Mouse (Mus musculus) thymus, postnatal 4 days (tissue): ENCODE measurements at regions not wholly inside any gene's neighbourhood (a gene's known extent, or its start where the extent isn't known, plus 50 kb on each side); places are given as distances from the start of the nearest gene placed in this dataset.
A peak's percentile ranks its signal among the peaks of the same experiment; 100 is the strongest.

Experiments used
- DNase-seq: peaks from one replicate; pipeline ENCODE4 v3.0.0; 2021

DNA sequence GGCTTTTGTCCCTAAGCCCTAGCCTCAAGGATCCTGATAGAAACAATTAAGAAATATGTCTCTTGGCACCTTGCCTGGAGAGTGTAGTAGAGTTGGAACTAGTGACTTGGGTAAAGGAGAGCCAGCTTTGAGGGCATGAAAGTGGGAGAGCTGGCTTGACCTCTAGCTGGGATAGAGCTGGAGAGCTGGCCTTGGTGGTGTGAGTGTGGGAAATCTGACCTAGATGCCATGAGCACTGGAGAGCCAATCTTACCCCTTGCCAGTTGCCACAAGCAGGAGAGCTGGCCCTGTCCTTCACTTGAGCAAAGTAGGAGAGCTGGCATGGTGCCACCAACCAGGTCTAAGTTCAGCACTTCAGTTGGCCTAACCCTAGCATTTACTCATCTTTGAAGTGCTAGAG is 995.7 kb downstream of the Gsdmc2 start:
- DNase-seq: no peak

DNA sequence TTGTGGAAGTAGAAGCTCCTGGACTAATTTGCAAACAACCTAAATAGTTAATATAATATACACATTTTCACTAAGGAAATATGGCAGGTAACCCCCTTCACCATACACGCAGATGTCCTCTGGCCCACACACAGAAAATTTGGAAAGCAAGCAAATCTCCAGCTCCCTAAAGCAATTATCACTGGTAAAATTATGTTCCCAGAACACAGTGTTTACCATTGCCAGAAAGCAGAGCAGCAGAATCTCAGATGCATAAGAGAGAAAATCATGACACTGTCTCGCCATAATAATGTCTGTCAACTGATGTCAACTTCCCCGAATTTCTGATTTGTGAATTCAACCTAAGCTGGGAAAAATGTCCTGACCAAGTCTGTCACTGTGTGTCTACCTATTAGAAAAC is 999.1 kb downstream of the Gsdmc2 start:
- no peak for DNase-seq

DNA sequence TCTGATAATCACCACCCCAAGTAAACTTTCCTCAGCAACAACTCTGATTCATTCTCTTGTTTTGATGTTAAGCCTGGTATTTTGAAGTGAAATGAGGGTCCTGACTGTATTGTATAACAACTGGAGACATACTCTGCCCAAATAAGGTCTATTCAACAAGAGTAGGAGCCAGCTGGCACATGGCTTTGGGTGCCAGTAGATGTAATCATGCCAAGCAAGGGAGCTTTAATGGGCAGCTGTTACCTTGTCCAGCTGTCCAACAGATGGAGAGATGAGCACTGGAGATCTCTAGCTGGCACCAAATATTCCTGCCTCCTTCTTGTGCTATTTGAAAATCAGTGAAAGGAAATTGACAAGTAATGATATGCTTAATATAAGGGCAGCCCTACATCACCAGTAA is 1019.4 kb downstream of the Gsdmc2 start:
- no peak for DNase-seq

DNA sequence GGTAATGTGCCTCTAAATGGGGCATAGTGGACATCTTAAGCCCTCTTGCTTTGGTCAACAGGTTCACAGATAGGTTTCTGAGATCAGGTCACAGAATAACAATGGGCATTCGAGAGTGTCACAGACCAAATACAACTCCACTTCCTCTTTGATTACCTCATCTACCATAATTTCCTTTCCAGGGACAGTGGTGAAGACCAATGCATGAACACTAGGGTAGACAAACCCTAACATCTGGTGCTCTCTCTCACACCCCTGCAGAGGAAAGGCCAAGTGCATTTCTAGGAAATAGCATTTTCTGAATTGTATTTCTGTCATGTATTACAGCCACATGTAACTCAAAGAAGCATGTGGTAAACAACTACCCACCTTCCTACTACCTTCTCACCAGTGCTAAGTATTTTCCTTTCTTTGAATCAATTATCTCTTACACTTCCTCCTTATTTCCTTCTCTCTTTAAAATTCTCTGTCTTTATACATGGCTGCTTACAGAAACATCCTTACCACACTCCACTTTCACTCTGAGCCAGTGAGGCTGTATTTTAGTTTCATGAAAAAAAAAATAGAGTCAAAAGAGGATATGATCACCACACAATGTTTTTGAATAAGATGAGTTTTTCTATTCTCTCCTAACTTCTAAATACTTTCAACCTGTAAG is 1021.0 kb downstream of the Gsdmc2 start:
- DNase-seq: no peak

DNA sequence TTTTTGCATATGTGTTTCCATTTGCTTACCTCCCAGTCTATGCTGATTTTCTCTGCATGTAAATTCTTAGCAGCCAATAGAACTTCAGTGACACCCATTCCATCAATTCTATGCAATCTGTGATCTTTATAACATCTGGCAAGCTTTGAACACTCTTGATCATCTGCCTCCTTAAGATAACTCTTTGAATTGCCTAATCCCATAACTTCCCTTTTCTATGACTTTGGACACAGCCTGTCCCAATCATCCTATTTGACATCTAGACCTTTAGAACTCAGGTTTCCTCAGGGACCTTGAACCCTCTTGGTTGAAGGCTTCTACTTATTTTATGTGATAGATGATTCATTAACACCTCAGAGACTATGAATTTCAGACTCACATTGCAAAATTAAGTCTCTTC is 1022.7 kb downstream of the Gsdmc2 start:
- no peak for DNase-seq

DNA sequence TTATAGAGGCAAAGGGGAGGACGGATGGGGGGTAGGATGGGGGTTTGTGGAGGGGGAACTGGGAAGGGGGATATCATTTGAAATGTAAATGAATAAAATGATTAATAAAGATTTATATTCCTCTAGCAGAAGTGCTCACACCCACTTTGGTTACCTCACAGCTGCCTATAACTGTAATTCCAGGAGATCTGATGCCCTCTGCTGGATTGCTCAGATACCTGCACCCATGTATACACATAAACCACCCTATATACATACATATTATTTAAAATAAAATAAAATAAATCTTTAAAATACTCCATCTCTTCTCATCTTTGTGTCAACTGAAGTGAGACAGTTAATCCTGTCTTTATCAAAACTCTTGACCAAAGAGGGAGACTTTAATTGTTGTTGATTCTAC is 1031.9 kb downstream of the Gsdmc2 start:
- no peak for DNase-seq

DNA sequence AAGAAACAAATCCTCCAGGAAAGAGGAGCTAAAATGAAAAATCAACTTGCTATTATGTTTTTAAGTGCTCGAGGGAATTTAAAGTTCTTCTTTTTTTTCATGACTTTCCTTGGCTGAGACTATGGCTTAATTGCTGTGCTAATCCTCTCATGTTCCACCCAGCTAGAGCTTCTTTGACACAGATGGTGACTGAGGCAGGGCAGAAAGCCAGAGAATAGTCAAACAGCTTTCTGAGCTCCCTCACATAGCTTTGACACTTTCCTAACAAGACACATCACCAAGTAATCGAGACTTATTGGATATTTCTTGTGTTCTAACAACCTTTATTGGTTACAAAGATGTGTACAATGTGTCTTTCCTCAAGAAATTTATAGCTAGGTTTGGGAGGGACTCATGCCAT is 1033.0 kb downstream of the Gsdmc2 start:
- DNase-seq: no peak

DNA sequence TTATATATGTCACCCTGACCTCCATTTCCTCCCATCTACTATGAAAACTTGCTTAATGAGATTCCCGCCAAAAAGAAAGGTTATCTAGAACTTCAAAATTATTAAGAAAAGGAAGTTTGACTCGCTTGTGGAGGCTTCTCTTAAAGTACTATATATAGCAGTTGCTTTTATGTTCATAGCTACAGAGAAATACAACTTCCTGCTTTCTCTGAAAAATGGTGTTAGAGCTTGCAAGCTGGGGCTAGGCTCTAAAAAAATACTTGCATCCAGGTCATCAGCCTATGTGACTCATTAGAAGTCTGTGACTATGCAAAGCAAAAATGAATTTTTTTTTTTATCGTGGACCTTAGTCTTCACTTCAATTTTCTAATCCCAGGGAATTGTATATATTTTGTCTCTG is 1035.7 kb downstream of the Gsdmc2 start:
- DNase-seq: no peak

DNA sequence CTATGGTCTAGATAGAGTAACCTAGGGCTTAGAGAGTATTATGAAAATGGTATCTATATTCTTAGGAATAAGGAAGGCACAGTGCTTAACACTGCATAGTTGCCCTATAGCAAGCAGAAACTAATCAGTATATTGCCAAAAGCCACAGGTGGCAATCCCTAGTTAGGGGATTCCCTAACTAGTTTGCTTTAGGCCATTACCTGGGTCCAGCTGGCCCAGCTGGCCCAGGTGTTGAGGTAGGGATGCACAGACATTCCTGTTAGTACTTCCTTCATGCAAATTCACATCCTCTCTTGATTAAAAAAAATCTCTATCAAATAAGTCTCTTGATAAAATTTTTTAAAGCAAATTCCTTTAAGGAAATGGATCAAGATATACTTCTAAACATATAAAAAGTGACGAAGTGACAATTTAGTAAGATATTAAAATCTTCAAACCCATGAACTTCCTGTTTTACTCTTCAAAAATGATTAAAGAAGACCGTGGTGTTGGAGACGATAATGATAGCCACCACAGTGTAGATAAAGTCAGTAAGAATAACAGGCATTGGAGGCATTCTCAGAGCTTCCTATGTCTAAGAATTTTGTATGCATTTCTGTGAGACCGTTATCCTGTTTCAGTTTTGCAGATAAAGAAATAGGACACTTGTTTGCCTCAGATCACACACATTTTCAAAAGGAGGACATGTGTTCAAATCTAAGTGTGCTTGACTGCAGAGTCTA is 1036.7 kb downstream of the Gsdmc2 start:
- no peak for DNase-seq

DNA sequence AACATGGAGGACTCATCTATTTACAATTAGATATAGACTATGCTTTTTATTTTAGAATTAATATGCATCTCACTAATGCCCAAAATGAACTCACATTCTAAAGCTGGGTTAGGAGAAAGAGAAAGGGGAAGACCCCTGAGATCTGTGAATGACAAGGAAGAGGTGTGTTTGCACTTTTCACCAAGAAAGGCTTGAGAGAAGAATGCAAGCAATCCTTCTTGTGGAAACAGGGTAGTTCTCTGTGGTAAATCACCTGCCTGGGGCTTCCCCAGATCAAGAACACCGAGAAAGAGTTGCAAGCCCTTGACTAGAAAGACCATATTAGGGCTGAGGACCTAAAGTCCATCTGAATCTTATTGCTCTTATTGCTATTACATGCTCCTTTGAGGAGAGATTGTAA is 1037.6 kb downstream of the Gsdmc2 start:
- no peak for DNase-seq

DNA sequence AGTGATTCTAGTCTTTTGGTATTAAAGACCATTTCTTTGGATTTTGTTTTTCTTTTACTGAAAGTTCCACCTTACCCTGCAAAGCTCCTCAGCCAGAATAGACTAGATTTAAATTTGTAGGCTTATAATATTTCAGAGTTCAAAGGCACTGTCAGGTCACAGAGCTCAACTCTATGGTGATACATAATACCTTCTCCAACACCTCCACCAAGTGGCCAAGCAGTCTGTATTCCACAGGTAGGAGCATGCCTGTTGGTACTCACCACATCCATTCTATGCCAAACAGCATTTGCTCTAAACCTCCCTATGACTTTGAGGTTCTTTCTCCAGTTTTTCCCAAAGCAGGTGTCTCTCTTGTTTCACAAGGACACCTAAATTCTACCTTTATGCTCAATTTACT is 1042.2 kb downstream of the Gsdmc2 start:
- peak; percentile 18 for DNase-seq

DNA sequence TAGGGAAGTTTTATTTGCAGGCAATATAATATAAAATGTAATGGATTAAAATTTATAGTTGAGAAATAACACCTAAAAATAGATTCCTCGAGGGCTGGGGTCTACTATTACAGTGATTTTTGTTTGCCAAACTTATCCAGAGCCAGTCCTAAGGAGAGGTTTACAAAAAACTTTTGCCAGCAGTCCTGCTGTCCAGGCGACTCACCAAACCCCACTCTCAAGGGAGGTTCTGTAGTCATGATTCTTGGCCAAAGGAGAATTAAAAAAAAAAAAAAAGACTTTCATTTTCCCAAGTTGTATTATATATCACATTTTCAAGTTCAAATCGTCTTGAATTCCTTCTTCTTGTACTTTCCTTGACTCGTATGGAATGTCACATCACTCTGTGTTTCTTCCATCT is 1046.2 kb downstream of the Gsdmc2 start:
- DNase-seq: no peak

DNA sequence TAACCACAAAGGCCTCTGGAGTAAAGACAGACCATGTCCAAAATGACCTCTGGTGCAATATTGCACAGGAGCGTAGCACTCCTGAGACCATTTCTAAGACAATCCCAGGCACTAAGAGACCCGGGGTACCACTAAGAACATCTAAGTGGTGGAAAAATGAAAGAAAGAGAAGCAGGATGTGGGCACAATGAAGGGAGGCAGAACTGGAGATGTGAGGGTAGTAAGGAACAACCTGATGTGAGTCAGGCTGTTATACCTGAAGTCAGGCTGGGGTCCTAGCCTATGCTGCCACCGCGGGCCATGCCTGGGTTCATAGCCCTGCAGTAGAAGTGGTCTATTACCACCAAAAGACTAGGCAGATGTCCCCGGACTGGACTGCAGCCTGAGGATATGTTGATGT is 1051.4 kb downstream of the Gsdmc2 start:
- peak; percentile 11 for DNase-seq

DNA sequence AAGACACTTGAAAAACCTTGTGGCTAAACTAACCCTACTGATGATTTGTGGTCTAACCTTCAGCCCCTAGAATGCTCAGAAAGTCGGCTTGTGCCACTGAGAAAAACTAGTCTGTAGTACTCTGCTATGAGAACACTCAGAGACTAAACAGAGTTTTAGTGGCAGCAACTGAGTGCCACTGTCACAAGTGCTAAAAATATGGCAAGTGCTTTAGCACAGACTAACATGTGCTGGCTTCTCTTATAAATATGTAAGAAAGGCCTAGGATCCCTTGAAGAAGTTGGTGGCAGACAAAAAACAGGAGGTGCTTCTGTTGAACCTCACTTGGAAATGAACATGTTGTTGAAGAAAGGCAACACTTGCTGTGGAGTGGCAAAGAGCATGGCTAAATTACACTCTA is 1052.9 kb downstream of the Gsdmc2 start:
- DNase-seq: no peak

DNA sequence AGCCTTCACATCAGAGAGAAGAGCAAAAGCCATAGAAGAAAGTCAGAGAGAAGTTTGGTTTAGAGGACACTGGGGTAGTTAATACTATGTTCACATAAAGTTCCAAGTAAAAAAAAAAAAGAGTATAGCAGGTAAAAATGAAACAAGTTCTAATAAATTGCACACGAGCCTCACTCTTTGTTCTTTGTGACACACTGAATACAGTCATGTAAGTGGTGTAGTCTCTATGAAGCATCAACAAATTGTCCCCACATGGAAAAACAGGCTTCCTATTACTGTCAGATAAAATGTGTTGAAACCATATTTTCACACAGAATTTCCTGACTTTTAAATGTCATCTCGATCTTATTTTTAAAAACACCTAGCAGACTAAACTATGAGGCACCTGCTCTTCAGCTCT is 1057.2 kb downstream of the Gsdmc2 start:
- DNase-seq: no peak

DNA sequence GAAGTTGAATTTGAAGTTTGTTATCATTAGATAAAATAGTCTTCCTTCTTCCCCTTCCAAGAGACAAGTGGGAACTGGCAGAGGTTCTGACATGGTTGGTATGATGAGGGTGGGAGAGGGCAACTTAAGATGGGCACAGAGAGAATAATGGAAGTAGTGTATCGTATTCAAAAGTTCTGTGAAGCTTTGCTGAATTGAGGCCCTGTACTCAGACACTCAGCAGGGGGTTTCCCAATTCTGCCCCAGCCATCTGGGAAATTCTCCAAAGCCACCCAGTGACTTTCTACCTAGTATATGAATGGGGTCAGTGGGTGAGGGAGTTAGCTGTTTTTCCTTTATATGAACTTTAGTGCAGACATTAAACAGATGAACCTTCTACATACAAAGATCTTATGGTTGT is 1058.7 kb downstream of the Gsdmc2 start:
- DNase-seq: no peak

DNA sequence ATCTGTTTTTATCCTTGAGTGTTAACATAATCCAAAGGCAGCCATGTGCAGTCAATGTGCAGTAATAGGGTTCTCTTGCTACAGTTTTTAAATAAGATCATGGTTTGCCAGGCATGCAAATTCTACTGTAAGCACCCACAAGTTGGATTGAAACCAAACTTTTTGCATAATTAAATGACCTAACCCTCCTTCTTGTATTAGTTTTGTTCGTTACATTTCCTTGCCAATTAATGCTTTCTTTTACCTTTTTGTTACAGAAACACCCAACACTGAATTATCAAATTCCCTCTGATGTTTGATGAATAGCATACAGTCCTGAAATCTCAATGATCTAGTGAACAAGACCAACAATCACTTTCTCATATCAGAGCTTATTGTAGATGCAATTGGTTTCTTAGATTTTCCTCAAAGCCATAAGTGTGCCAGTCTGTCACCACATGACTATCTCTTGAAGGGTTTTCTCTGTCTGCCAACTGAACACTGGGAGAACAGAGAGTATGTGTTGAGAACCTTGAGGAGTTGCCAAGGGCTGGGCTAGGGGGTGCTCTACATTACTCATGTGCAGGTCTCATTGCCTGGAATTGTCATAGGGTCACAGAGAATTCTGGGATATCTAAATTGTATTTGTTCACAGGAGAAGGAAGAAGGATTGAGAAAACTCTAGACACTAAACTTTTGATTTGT is 1060.4 kb downstream of the Gsdmc2 start:
- DNase-seq: no peak

DNA sequence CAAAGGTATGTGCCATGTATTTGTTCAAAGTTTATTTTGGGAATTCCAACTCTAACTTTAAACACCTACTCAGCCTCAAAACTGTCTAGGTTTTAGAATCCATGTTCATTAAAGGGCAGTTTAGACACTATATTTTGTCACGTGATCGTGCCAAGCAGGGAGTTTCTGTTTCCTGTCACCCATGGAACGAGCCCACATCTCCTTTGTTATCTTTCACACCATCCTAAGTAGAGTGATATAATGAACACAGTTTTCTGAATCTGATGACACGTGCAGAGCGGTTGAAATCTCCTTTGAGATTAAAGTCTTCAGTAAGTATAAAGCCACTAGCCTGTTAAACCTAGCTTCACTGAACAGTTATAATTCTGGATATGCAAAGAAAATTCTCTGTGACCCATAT is 1066.1 kb downstream of the Gsdmc2 start:
- DNase-seq: no peak

DNA sequence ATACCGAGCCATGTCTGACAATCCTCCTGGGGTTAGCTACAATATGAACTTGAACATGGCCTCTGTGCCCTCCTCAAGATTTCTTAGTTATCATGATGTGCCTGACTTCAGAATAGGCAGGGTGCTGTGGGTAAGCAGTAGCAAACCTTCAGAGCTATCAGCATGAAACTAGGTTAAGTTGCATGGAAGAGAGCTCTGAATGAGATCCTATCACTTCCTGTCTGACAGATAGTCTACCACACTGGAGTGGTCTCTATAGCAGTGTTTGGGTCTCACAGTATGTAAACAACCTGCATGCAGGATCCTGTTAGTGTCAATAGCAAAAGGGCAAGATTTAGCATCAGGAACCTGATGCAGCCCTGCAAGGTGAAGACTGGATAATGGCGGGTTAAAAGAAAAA is 1092.3 kb downstream of the Gsdmc2 start:
- DNase-seq: peak; percentile 7

DNA sequence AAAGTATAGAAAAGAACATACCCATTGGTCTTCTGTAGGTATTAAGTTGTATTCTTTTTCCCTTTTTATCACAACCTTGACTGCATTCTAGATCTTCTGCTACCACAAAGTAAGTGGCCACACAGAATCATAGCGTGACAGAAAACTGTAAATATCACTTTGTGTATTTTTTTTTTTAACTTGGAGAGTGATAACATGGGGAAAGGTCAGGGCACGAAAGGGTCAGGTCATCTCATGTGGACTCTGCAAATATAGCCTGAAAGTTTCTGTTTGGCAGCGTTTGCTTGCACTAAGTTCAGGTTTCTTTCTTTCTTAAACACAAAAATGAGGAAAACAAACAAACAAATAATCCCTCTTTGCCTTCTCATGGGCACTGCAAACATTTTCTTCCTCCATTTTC is 1101.1 kb downstream of the Gsdmc2 start:
- no peak for DNase-seq

DNA sequence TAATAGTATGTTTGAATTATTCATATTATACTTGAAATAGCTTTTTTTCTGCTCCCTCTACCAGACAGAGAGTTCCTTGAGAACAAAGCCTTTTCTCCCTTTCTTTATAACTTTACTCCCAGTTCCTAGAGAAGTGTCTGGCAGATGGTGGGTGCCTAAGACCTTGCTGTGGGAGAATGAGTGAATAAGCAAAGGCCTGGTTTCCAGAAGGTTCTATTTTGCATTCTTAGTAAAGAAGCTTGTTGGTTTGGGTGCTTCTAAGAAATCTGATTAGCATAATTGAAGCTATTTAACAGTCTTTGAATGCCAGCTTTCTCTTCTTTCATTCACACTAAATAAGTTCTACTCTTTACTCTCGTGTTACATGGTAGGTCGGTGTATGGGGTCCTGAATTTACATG is 1104.2 kb downstream of the Gsdmc2 start:
- DNase-seq: no peak

DNA sequence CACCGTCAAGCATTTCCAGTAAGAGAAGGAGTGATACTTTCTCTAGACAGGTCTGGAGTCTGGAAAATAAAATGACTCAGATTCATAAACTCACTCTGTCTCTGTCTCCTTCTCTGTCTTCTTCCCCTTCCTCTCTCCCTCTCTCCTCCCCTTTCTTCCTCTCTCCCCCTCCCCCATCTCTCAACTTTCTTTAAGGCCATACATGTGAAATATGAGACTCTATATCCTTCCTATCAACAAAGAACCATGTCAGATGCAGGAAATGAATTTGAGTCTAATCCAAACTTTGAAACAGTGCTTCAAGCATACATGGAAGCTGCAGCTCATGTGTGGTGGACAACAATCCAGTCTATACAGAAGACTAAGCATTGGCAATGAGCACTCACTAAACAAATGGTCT is 1109.6 kb downstream of the Gsdmc2 start:
- no peak for DNase-seq

DNA sequence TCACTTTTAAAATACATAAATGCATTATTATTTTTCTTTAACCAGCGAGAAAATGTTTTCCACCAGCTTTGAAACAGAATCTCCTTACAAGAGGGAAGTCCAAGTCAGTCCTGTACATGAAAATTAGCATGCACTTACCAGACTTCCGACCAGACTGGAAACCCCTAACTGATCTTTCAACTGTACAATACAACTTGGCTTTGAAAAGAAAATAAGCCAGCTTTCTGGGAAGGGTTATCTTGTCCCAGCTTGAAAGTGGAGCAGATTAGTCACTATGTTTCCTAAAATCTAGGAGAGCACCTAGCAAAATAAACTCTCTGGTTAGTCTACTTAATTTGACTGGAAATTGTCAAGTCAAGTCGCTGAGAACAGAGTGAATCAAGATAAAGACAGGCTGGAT is 1110.1 kb downstream of the Gsdmc2 start:
- no peak for DNase-seq

DNA sequence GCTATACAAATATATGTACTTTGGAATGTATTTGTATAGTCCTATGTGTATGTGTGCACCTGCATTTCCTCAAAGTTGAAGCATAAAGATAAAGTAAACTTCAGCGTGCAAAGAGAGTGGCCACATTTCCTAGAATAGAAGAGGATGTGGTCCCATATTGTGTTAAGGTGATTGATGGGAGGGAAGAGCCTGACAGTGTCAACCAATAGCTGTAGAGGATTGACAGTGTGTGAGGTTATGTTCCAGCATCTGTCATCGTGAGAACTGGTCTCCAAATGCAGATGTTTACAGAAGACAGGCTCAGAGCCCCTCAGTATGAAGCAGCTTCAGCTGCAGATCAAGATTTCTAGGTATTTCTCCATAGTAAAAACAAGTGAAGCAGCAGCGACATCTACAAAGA is 1114.5 kb downstream of the Gsdmc2 start:
- no peak for DNase-seq

DNA sequence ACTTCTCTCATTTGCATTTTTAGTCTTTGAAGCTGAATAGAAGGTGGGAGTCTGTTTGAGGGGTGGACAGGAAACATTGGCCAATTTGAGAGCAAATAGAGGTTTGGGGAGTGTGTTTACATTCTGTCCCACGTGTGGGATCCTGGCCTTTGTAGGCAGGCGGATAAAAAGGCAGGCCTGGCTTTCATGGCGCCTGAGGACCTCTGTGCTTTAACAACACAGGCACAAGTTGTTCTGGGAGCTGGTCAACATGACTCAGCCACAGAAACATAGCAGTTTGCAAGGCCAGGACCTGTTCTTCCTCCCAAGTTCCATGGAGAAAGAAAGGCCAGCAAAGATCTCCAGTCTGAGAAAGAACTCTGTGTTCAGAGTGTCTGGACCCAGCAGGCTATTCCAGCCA is 1130.7 kb downstream of the Gsdmc2 start:
- DNase-seq: no peak
